Mouse (Mus musculus) lung, adult 18-20 months (tissue): ENCODE results near the gene Map3k4.
A peak's percentile ranks its signal among the peaks of the same experiment; 100 is the strongest.
"Not testable (repeated sequence)": the region's sequence is repeated elsewhere in the genome, so short reads cannot be mapped to it uniquely, and the experiment has no call there.

Source experiments
- DNase-seq, 2 experiments: peaks; one replicate each; pipeline ENCODE4 v3.0.0; 2022; ENCODE audit warnings: mixed read lengths in 2 of 2

Gene Map3k4

GRCm38 (mm10) chr17:12304658-12305057 lies 13.9 kb downstream of the Map3k4 start:
- no peak for DNase-seq

DNA sequence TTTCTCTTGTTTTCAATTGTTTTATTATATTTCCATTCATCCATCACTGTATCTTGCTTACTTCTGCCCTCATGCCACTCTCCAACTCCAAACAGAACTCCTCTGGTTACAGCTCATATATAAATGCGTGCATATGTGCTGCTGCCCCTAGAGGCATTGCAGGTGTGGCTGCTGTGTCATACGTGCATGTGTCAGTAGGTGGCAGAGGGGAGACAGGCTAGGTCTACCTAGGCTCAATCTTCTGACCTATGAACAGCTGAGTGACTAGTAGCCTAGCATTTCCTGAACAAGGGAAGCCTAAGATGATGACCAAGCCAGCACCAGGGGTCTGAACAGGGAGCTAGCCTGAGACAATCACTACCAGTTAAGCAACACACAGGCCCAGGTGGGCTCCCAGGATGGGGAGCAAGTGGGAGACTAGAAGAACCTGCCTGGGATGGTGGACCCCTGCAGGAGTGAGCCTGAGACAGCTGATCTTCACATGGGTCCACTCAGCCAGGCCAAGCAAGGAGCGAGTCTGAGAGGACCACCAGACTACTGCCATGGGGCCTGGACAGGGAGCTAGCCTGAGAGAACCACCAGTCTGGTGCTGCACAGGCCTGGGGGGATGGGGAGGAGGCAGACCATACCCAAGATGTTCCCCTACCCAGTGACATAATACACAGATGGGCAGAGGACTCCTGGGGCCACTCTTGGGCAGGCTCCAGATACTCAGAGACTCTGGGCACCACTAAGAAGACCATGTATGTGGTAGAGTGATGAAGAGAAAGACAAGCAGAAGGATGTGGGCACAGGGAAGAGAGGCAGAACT lies 17.5 kb downstream of the Map3k4 start:
- peak; percentile 57 to 70 for DNase-seq

- peak; percentile 61 to 79 for DNase-seq
These were observed 18.4 kb downstream of the Map3k4 start for GRCm38 (mm10) chr17:12300127-12300675.

- no peak for DNase-seq
These were observed 19.2 kb downstream of the Map3k4 start for GRCm38 (mm10) chr17:12299371-12299770.

DNA sequence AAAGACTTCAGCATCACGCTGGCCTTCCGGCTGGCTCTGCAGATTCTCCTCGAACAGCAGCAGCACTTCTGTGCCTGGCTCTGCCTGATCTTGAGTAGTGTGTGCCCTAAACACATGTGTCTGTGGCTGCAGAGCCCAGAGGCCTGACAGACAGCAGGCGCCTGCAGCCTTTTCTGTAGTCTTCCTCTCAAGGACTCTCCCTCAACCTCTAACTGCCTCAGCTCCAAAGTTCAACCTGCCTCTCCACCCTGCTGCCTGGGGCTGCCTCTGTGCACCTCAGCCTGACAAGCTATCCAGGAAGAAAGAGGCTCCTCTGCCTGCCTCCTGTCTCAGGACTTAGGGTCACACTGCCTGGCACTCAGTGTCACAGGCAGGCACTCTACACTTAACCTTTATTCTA lies 20.6 kb downstream of the Map3k4 start:
- DNase-seq: no peak

- DNase-seq: peak; percentile 32 to 40
These were observed 21.3 kb downstream of the Map3k4 start for GRCm38 (mm10) chr17:12297292-12297691.

- not testable (repeated sequence) for DNase-seq
These were observed 22.7 kb downstream of the Map3k4 start for GRCm38 (mm10) chr17:12295926-12296325.

GRCm38 (mm10) chr17:12294424-12294823 lies 24.2 kb downstream of the Map3k4 start:
- no peak for DNase-seq

DNA sequence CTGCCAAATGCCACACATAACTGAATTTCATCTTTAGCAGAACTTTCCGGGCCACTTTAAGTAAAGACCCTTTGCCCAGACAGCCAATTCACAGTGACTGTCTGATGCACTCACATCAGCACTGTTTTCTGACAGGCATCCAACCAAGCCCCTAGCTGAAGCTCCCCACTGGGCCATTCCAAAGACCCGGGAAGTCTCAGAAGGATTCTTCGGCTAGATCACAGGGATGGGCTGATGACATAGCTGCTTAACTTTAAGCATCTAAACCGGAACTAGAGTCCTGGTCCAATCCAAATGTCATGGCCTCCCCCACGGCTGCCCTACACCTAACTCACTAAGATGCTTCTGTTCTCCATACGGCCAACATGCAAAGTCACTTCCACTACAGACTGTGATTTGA lies 25.0 kb downstream of the Map3k4 start:
- DNase-seq: no peak

DNA sequence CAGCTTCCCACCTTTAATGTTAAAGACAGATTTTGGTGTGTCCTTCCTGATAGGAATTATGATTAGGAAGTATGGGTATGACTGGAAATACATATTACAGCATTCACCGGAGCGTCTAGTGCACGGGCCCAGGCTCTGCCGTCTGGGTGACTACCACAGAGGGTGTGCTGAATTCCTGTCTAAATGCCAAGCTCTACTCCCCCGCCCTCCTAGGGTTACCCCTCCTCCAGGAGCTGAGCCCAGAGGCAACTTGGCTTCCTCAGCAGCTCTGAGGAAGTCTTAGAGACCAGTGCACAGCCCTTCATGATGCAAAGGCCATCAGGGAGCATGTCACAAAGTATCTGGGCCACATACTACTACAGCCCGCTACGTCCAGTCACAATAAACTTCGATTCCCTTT lies 25.7 kb downstream of the Map3k4 start:
- peak in 1 of 2 experiments; percentile 37 for DNase-seq

DNA sequence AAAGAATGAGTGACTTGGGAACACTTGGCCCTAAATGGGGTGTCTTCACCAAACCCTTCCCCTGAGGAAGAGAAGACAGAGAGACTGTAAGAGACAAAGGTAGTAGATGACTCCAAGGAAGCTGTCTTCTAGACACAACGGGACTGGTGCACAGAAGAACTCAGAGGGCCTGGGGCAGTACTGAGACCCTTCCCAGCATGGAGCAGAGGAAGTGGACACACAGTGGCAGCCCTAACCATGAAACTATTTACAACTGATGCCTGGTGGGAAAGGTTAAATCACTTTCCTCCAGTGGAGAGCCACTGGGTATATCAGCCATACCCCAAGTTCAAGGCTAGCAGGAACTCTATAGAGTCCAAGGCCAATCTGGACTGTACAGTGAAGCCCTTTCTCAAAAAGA lies 26.2 kb downstream of the Map3k4 start:
- no peak for DNase-seq

DNA sequence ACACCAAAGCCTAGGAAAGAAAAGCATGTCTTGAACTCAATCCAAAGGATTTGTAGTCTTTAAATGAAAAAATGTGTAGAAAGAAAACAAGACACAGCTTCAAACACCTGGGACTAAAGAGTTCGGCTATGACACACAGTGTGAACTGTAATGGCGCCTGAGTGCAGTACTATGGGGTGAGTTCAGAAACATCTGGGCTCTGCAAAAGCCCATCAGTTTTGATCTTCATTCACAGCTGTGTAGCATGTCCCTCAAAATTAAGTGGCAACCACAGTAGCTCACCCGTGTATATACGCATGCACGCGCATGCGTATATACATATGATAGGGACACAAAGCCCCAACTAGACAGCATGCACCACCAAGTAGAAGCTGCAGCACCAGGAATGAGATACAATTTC lies 27.4 kb downstream of the Map3k4 start:
- DNase-seq: no peak

DNA sequence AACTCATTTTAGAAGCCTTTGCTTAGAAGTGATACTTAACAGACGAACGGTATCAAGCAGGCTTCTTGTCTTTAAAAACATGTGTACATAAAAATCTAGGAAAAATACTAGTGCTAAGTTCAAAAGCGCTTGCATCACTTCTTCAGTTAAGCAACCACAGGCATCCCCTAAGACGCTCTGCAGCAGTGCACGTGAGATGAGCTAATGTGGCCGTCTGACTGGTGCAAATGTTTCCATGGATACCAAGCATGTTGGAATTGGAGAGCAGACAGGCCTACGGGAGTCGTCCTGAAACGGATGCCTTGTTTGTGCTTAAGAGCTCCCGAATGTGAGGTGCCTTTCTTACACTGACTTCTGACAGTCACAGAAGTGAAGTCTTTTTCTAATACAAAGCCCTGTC lies 27.9 kb downstream of the Map3k4 start:
- peak; percentile 68 to 79 for DNase-seq

- DNase-seq: not testable (repeated sequence)
These were observed 28.8 kb downstream of the Map3k4 start for GRCm38 (mm10) chr17:12289836-12290235.

GRCm38 (mm10) chr17:12288871-12289270 lies 29.7 kb downstream of the Map3k4 start:
- DNase-seq: no peak

GRCm38 (mm10) chr17:12279810-12280209 lies 38.8 kb downstream of the Map3k4 start:
- DNase-seq: no peak

DNA sequence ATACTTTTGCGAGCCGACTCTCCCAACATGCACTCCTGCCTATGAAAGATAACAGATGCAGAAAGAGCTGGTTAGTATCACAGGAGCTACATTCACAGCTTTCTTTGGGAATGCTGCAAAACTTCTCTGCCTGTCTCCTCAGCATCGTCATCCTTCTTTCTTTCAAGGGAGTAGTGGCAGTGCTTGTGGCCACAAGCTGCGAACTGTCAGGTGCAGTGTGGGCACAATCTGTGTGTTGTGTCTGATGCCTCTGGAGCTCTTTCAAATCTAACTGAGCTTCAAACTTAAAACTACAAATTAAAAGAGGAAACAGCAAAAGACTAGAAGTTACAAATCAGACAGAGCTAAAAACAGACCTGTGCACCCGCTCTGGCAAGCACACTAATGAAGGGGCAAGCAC lies 40.5 kb downstream of the Map3k4 start:
- no peak for DNase-seq

GRCm38 (mm10) chr17:12277297-12277696 lies 41.3 kb downstream of the Map3k4 start:
- no peak for DNase-seq

- no peak for DNase-seq
These were observed 41.9 kb downstream of the Map3k4 start for GRCm38 (mm10) chr17:12276496-12277200.

DNA sequence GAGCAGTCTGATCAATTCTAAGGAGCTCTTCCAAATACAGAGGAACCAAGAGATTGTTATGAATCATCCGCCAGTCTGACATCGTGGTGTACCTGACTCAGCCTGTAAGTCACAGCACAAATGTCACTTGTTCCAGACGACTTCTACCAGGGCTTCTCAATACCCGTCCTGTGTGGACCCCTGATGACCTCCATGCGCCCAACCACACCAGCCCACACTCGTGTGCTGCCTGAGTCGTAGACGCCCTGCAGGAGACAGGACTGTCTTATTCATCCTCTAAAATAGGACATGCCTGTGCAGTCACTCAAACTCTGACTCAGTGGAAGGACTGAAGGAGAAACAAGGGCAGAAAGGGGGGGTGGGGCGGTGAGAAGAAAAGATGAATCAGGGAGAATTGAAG lies 42.8 kb downstream of the Map3k4 start:
- no peak for DNase-seq

DNA sequence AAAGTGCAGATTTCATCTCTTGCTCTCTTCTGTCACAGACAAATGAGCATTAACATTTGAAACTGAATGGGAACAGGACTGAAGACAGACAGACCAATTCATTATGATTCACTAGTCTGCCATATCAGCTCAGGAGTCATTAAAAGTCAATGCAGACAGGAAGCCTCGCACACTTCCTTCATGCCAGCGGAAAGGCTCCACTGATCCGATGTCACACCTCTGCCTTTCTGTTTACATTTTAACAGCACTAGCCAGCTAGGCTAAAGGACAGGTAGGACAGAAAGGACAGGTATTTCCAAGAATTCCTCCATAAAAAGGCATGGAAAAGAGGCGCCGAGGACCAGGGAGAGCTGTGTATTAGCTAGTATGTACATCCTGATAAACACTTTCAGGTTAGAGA lies 45.6 kb downstream of the Map3k4 start:
- no peak for DNase-seq

- DNase-seq: no peak
These were observed 46.8 kb downstream of the Map3k4 start for GRCm38 (mm10) chr17:12271805-12272204.

- DNase-seq: no peak
These were observed 50.1 kb downstream of the Map3k4 start for GRCm38 (mm10) chr17:12268538-12268937.

- no peak for DNase-seq
These were observed 50.5 kb downstream of the Map3k4 start for GRCm38 (mm10) chr17:12268091-12268490.
